Mouse (Mus musculus): ENCODE results near the gene Skp2. TPM values are rescaled to one million over a fixed set of nuclear protein-coding genes. Genes with fewer than 3 reads are reported as not detected.

Gene Skp2
- total and polyA plus RNA-seq, 3 experiments: 0.50 to 0.73 (median 0.57) TPM

GRCm38 (mm10) chr15:9073067-9073608 lies 82.1 kb downstream of the Skp2 start:
- no peak overlapping the region for H3K9ac ChIP-seq (ENCODE audit: low read depth, low read length)

GRCm38 (mm10) chr15:9072630-9073029 lies 82.6 kb downstream of the Skp2 start:
- H3K36me3 ChIP-seq (ENCODE audit: control insufficient read depth, insufficient read depth, low read length): peaks cover 7% of the 10 kb centered on the region
- H3K9ac ChIP-seq (ENCODE audit: low read depth, low read length): no peak overlapping the region
- peaks cover 8% of the 10 kb centered on the region for H3K79me2 ChIP-seq (replicated peaks; ENCODE audit: control insufficient read depth, insufficient read depth, low read length)
- H3K4me1 ChIP-seq (ENCODE audit: control insufficient read depth, insufficient read depth, low read length): peaks cover 3% of the 10 kb centered on the region
- no peak for TF ChIP-seq POLR2A (IDR thresholded peaks at IDR 0.05; ENCODE audit: insufficient read depth, low read depth, low read length)
- TF ChIP-seq EP300 (IDR thresholded peaks at IDR 0.05; ENCODE audit: insufficient read depth, low read depth, low read length): no peak
- TF ChIP-seq CTCF (IDR thresholded peaks at IDR 0.05): no peak
- intact Hi-C loops (cut with DNase I): no loop called here
- H3K27me3 ChIP-seq (ENCODE audit: control insufficient read depth, insufficient read depth, low read length): no peaks in the 10 kb centered on the region
- H3K27ac ChIP-seq: peak overlapping the region; percentile 80
- WGBS: 12% methylated on average over 5 of the region's 5 CpGs
- H3K4me3 ChIP-seq: peak overlapping the region; percentile 98
- peak in 1 of 2 experiments; percentile 20 for DNase-seq

More at GRCm38 (mm10) chr15:9073067-9073608, 82.1 kb downstream of the Skp2 start:
- intact Hi-C loops (cut with DNase I): no loop called here
- peak overlapping the region; percentile 80 for H3K27ac ChIP-seq
- no peaks in the 10 kb centered on the region for H3K27me3 ChIP-seq (ENCODE audit: control insufficient read depth, insufficient read depth, low read length)
- peaks cover 7% of the 10 kb centered on the region for H3K36me3 ChIP-seq (ENCODE audit: control insufficient read depth, insufficient read depth, low read length)
- H3K79me2 ChIP-seq (replicated peaks; ENCODE audit: control insufficient read depth, insufficient read depth, low read length): peaks cover 10% of the 10 kb centered on the region
- 20% methylated on average over 12 of the region's 12 CpGs for WGBS
- H3K4me1 ChIP-seq (ENCODE audit: control insufficient read depth, insufficient read depth, low read length): peaks cover 5% of the 10 kb centered on the region
- TF ChIP-seq CTCF (IDR thresholded peaks at IDR 0.05): no peak
- no peak for DNase-seq
- H3K4me3 ChIP-seq: peak overlapping the region; percentile 98

GRCm38 (mm10) chr15:9071556-9072544 lies 83.4 kb downstream of the Skp2 start:
- peaks cover 3% of the 10 kb centered on the region for H3K4me1 ChIP-seq (ENCODE audit: control insufficient read depth, insufficient read depth, low read length)
- TF ChIP-seq CTCF (IDR thresholded peaks at IDR 0.05) (0 out of 2 replicates have a peak, but pooled peaks have one; percentile 8), POLR2A (IDR thresholded peaks at IDR 0.05; ENCODE audit: insufficient read depth, low read depth, low read length) (no peak)
- H3K27me3 ChIP-seq (ENCODE audit: control insufficient read depth, insufficient read depth, low read length): no peaks in the 10 kb centered on the region
- peak overlapping the region; percentile 80 for H3K27ac ChIP-seq
- DNase-seq: peak; percentile 59 to 70
- H3K4me3 ChIP-seq: peak overlapping the region; percentile 98
- H3K9ac ChIP-seq (ENCODE audit: low read depth, low read length): peak overlapping the region; percentile 95
- WGBS: 1% methylated on average over 64 of the region's 66 CpGs
- intact Hi-C loops (cut with DNase I): loop anchor here (2.0 kb wide), 1 partner anchor 67 kb away; no protein-coding TSS in a partner anchor
- H3K36me3 ChIP-seq (ENCODE audit: control insufficient read depth, insufficient read depth, low read length): peaks cover 7% of the 10 kb centered on the region
- peaks cover 5% of the 10 kb centered on the region for H3K79me2 ChIP-seq (replicated peaks; ENCODE audit: control insufficient read depth, insufficient read depth, low read length)

GRCm38 (mm10) chr15:9070912-9071555 lies 84.2 kb downstream of the Skp2 start, which contains the start of gene Nadk2:
TSS of gene Nadk2 (plus strand) at chr15:9071260.
- TF ChIP-seq POLR2A (IDR thresholded peaks at IDR 0.05; ENCODE audit: insufficient read depth, low read depth, low read length) (peak; percentile 55), EP300 (IDR thresholded peaks at IDR 0.05; ENCODE audit: insufficient read depth, low read depth, low read length) (no peak), CTCF (IDR thresholded peaks at IDR 0.05) (0 out of 2 replicates have a peak, but pooled peaks have one; percentile 6)
- intact Hi-C loops (cut with DNase I): loop anchor here (2.0 kb wide), 1 partner anchor 68 kb away; no protein-coding TSS in a partner anchor

GRCm38 (mm10) chr15:9070353-9070752 lies 84.9 kb downstream of the Skp2 start:
- TF ChIP-seq CTCF (IDR thresholded peaks at IDR 0.05) (no peak), POLR2A (IDR thresholded peaks at IDR 0.05; ENCODE audit: insufficient read depth, low read depth, low read length) (no peak), EP300 (IDR thresholded peaks at IDR 0.05; ENCODE audit: insufficient read depth, low read depth, low read length) (no peak)
- Histone ChIP-seq H3K36me3 (ENCODE audit: control insufficient read depth, insufficient read depth, low read length) (peaks cover 7% of the 10 kb centered on the region), H3K4me3 (peak overlapping the region; percentile 98), H3K27ac (peak overlapping the region; percentile 45), H3K4me1 (ENCODE audit: control insufficient read depth, insufficient read depth, low read length) (peaks cover 3% of the 10 kb centered on the region), H3K9ac (ENCODE audit: low read depth, low read length) (peak overlapping the region; percentile 41), H3K27me3 (ENCODE audit: control insufficient read depth, insufficient read depth, low read length) (no peaks in the 10 kb centered on the region), H3K79me2 (replicated peaks; ENCODE audit: control insufficient read depth, insufficient read depth, low read length) (no peaks in the 10 kb centered on the region)
- WGBS: 2% methylated on average over 3 of the region's 3 CpGs
- intact Hi-C loops (cut with DNase I): loop anchor here (2.0 kb wide), 1 partner anchor 68 kb away; no protein-coding TSS in a partner anchor
- DNase-seq: no peak

More at GRCm38 (mm10) chr15:9070912-9071555, 84.2 kb downstream of the Skp2 start, which contains the start of gene Nadk2:
- H3K27ac ChIP-seq: peak within 1 kb of the TSS; percentile 80
- WGBS: under 1% methylated on average over 47 of the region's 54 CpGs
- DNase-seq: peak; percentile 97 to 99
- H3K79me2 ChIP-seq (replicated peaks; ENCODE audit: control insufficient read depth, insufficient read depth, low read length): no peaks in the 10 kb centered on the region
- H3K36me3 ChIP-seq (ENCODE audit: control insufficient read depth, insufficient read depth, low read length): peaks cover 7% of the 10 kb centered on the region
- H3K27me3 ChIP-seq (ENCODE audit: control insufficient read depth, insufficient read depth, low read length): no peaks in the 10 kb centered on the region
- peaks cover 3% of the 10 kb centered on the region for H3K4me1 ChIP-seq (ENCODE audit: control insufficient read depth, insufficient read depth, low read length)
- H3K9ac ChIP-seq (ENCODE audit: low read depth, low read length): peak within 1 kb of the TSS; percentile 95
- peak within 1 kb of the TSS; percentile 98 for H3K4me3 ChIP-seq
